Mouse (Mus musculus): ENCODE results near the gene Mpig6b. TPM values are rescaled to one million over a fixed set of nuclear protein-coding genes. Genes with fewer than 3 reads are reported as not detected.
A peak's percentile ranks its signal among the peaks of the same experiment; 100 is the strongest.

Gene Mpig6b
- polyA plus RNA-seq, 1 experiment = not detected

GRCm38 (mm10) chr17:35048149-35048931 lies 17.6 kb downstream of the Mpig6b start:
- peak overlapping the region; percentile 81 for H3K4me2 ChIP-seq (ENCODE audit: low read depth)
- no peak overlapping the region for H3K4me3 ChIP-seq
- no peaks in the 10 kb centered on the region for H3K27me3 ChIP-seq (ENCODE audit: control insufficient read depth, insufficient read depth, insufficient read length)
- H3ac ChIP-seq (ENCODE audit: control insufficient read depth, insufficient read length) = no peak overlapping the region
- peaks cover 34% of the 10 kb centered on the region for H3K79me2 ChIP-seq (ENCODE audit: control insufficient read depth, insufficient read depth)
- H3K36me3 ChIP-seq (ENCODE audit: control insufficient read depth, insufficient read depth) = peaks cover 13% of the 10 kb centered on the region
- TF ChIP-seq E2F4 (IDR thresholded peaks at IDR 0.05; ENCODE audit: insufficient read depth) (no peak), REST (IDR thresholded peaks at IDR 0.05; ENCODE audit: insufficient read depth, insufficient read length) (no peak), POLR2A (IDR thresholded peaks at IDR 0.05; ENCODE audit: insufficient read length, low read depth) (no peak), TCF12 (IDR thresholded peaks at IDR 0.05; ENCODE audit: insufficient read depth, poor library complexity, severe bottlenecking) (no peak), TCF3 (IDR thresholded peaks at IDR 0.05; ENCODE audit: insufficient read length, low read depth) (no peak), CEBPB (IDR thresholded peaks at IDR 0.05; ENCODE audit: insufficient read depth, poor library complexity, severe bottlenecking) (no peak), POLR2AphosphoS2 (IDR thresholded peaks at IDR 0.05; ENCODE audit: insufficient read length, low read depth) (no peak), MYOG (IDR thresholded peaks at IDR 0.05; ENCODE audit: control insufficient read depth in 1 of 3, insufficient read depth in 1 of 3, insufficient read length in 2 of 3, low read depth in 2 of 3) (no peak), SRF (IDR thresholded peaks at IDR 0.05; ENCODE audit: control insufficient read depth, insufficient read length, low read depth) (no peak), MAX (IDR thresholded peaks at IDR 0.05; ENCODE audit: low read depth) (no peak)

- no peak overlapping the region for H3K4me3 ChIP-seq
- TF ChIP-seq TCF12 (IDR thresholded peaks at IDR 0.05; ENCODE audit: insufficient read depth, poor library complexity, severe bottlenecking) = no peak
- TF ChIP-seq MYOG (IDR thresholded peaks at IDR 0.05; ENCODE audit: control insufficient read depth in 1 of 3, insufficient read depth in 1 of 3, insufficient read length in 2 of 3, low read depth in 2 of 3) = no peak
- TF ChIP-seq TCF3 (IDR thresholded peaks at IDR 0.05; ENCODE audit: insufficient read length, low read depth) = no peak
- TF ChIP-seq E2F4 (IDR thresholded peaks at IDR 0.05; ENCODE audit: insufficient read depth) = no peak
- no peak for TF ChIP-seq POLR2A (IDR thresholded peaks at IDR 0.05; ENCODE audit: insufficient read length, low read depth)
- TF ChIP-seq MAX (IDR thresholded peaks at IDR 0.05; ENCODE audit: low read depth) = no peak
- no peak for TF ChIP-seq REST (IDR thresholded peaks at IDR 0.05; ENCODE audit: insufficient read depth, insufficient read length)
- TF ChIP-seq SRF (IDR thresholded peaks at IDR 0.05; ENCODE audit: control insufficient read depth, insufficient read length, low read depth) = no peak
These were observed 18.3 kb downstream of the Mpig6b start for GRCm38 (mm10) chr17:35047688-35048087.

GRCm38 (mm10) chr17:35046681-35047455 lies 19.1 kb downstream of the Mpig6b start, which contains the start of gene Msh5:
TSS of gene Msh5 (minus strand) at chr17:35046745.
- peak within 1 kb of the TSS; percentile 29 for H3K4me3 ChIP-seq
- H3K4me2 ChIP-seq (ENCODE audit: low read depth) = peak within 1 kb of the TSS; percentile 81
- H3ac ChIP-seq (ENCODE audit: control insufficient read depth, insufficient read length) = peak within 1 kb of the TSS; percentile 58
- H3K36me3 ChIP-seq (ENCODE audit: control insufficient read depth, insufficient read depth) = no peaks in the 10 kb centered on the region
- no peaks in the 10 kb centered on the region for H3K27me3 ChIP-seq (ENCODE audit: control insufficient read depth, insufficient read depth, insufficient read length)
- H3K79me2 ChIP-seq (ENCODE audit: control insufficient read depth, insufficient read depth) = peaks cover 19% of the 10 kb centered on the region
- TF ChIP-seq MAX (IDR thresholded peaks at IDR 0.05; ENCODE audit: low read depth) = no peak
- TF ChIP-seq E2F4 (IDR thresholded peaks at IDR 0.05; ENCODE audit: insufficient read depth) = peak; percentile 96

More at GRCm38 (mm10) chr17:35047688-35048087, 18.3 kb downstream of the Mpig6b start:
- H3K36me3 ChIP-seq (ENCODE audit: control insufficient read depth, insufficient read depth) = peaks cover 7% of the 10 kb centered on the region
- H3K79me2 ChIP-seq (ENCODE audit: control insufficient read depth, insufficient read depth) = peaks cover 28% of the 10 kb centered on the region
- no peaks in the 10 kb centered on the region for H3K27me3 ChIP-seq (ENCODE audit: control insufficient read depth, insufficient read depth, insufficient read length)
- peak overlapping the region; percentile 81 for H3K4me2 ChIP-seq (ENCODE audit: low read depth)
- H3ac ChIP-seq (ENCODE audit: control insufficient read depth, insufficient read length) = no peak overlapping the region

- no peaks in the 10 kb centered on the region for H3K36me3 ChIP-seq (ENCODE audit: control insufficient read depth, insufficient read depth)
- H3K4me3 ChIP-seq = peak overlapping the region; percentile 29
- H3K27me3 ChIP-seq (ENCODE audit: control insufficient read depth, insufficient read depth, insufficient read length) = no peaks in the 10 kb centered on the region
- H3ac ChIP-seq (ENCODE audit: control insufficient read depth, insufficient read length) = peak overlapping the region; percentile 58
- peak overlapping the region; percentile 65 for H3K4me2 ChIP-seq (ENCODE audit: low read depth)
- peaks cover 12% of the 10 kb centered on the region for H3K79me2 ChIP-seq (ENCODE audit: control insufficient read depth, insufficient read depth)
- TF ChIP-seq SRF (IDR thresholded peaks at IDR 0.05; ENCODE audit: control insufficient read depth, insufficient read length, low read depth) (no peak), MYOD1 (IDR thresholded peaks at IDR 0.05; ENCODE audit: control insufficient read depth in 1 of 3, insufficient read length in 2 of 3, low read depth in 2 of 3) (peak in 1 of 3 experiments; percentile 13), POLR2AphosphoS2 (IDR thresholded peaks at IDR 0.05; ENCODE audit: insufficient read length, low read depth) (peak; percentile 89), TCF12 (IDR thresholded peaks at IDR 0.05; ENCODE audit: insufficient read depth, poor library complexity, severe bottlenecking) (no peak), MYOG (IDR thresholded peaks at IDR 0.05; ENCODE audit: control insufficient read depth in 1 of 3, insufficient read depth in 1 of 3, insufficient read length in 2 of 3, low read depth in 2 of 3) (no peak), E2F4 (IDR thresholded peaks at IDR 0.05; ENCODE audit: insufficient read depth) (no peak), CEBPB (IDR thresholded peaks at IDR 0.05; ENCODE audit: insufficient read depth, poor library complexity, severe bottlenecking) (no peak), MAX (IDR thresholded peaks at IDR 0.05; ENCODE audit: low read depth) (no peak), POLR2A (IDR thresholded peaks at IDR 0.05; ENCODE audit: insufficient read length, low read depth) (peak; percentile 72), TCF3 (IDR thresholded peaks at IDR 0.05; ENCODE audit: insufficient read length, low read depth) (no peak)
These were observed 19.9 kb downstream of the Mpig6b start for GRCm38 (mm10) chr17:35045807-35046680.
